10 mouse cellular contexts compared by ENCODE assay signal in the genomic region with DNA sequence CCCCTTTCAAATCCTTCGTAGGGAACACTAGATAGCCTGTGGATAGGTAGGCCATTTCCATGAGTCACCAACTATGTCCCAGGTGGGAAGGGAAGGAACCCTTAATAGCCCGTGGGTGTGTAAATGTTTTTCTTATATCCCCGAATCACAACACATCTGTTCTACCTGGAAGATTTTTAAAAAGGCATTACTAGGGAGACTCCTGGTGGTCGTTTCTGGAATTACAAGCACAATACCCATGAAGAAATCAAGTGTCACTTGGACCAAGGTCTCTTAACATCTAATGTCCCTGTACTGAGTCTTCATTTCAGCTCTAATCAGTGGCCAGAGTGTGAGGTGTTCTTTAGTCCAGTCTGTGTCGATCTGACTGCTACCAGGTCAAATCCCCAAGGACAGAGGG. TPM values are rescaled to one million over a fixed set of nuclear protein-coding genes. Genes with fewer than 3 reads are reported as not detected.
A peak's percentile ranks its signal among the peaks of the same experiment; 100 is the strongest.
DNase-seq lines count a peak whose midpoint lies in the region; ATAC-seq and TF ChIP-seq lines count a peak whose summit lies in the region.
"Had no signal": no experiment of that assay in that cellular context is flagged by ENCODE, and none has a peak within 500 bp of the region (broad histone marks: within the 10 kb centered on the region; RNA-seq: fewer than 3 reads in every experiment).

No protein-coding gene starts in this region.

- TF ChIP-seq CTCF in forebrain, postnatal 0 days (IDR thresholded peaks at IDR 0.05; ENCODE audit: low read depth): peak; percentile 64
- TF ChIP-seq CTCF in liver, postnatal 0 days (IDR thresholded peaks at IDR 0.05; ENCODE audit: low read depth): peak; percentile 67

- H3K36me3 ChIP-seq in forebrain, postnatal 0 days (ENCODE audit: insufficient read depth): peaks cover 24% of the 10 kb centered on the region
- peaks cover 9% of the 10 kb centered on the region; the same call in 1 of the 2 replicates for H3K36me3 ChIP-seq in forebrain, embryonic 16.5 days (ENCODE audit: control insufficient read depth, insufficient read depth)
- H3K36me3 ChIP-seq in liver, postnatal 0 days (replicated peaks; ENCODE audit: insufficient read depth, low read length): no peaks in the 10 kb centered on the region

- no peaks in the 10 kb centered on the region for H3K9me3 ChIP-seq in forebrain, postnatal 0 days (ENCODE audit: low read length)
- H3K9me3 ChIP-seq in forebrain, embryonic 16.5 days (ENCODE audit: control insufficient read depth, low read length): no peaks in the 10 kb centered on the region
- H3K9me3 ChIP-seq in liver, postnatal 0 days (ENCODE audit: low read length): no peaks in the 10 kb centered on the region
- H3K9me3 ChIP-seq: neural tube, embryonic 12.5 days had no signal

- 50% methylated on average over 5 of the region's 5 CpGs for WGBS in forebrain, postnatal 0 days
- 47% methylated on average over 5 of the region's 5 CpGs for WGBS in forebrain, embryonic 16.5 days
- WGBS in liver, postnatal 0 days (ENCODE audit: insufficient replicate concordance): 30% methylated on average over 5 of the region's 5 CpGs

- no peak overlapping the region for H3K9ac ChIP-seq in forebrain, postnatal 0 days
- H3K9ac ChIP-seq in forebrain, embryonic 16.5 days (replicated peaks; ENCODE audit: low read depth, low read length): no peak overlapping the region
- H3K9ac ChIP-seq in liver, postnatal 0 days (replicated peaks): no peak overlapping the region
- H3K9ac ChIP-seq: neural tube, embryonic 12.5 days had no signal

- peak; percentile 48 for DNase-seq in forebrain, postnatal 0 days
- DNase-seq in liver, postnatal 0 days: no peak
- no peak for DNase-seq in liver
- DNase-seq in cerebellum, postnatal 14 days: peak; percentile 55 to 60
- DNase-seq in retina, embryonic 14.5 days (ENCODE audit: low spot score): peak; percentile 46
- no peak for DNase-seq in testis, postnatal 14 days (ENCODE audit: low spot score)

- no peaks in the 10 kb centered on the region for H3K27me3 ChIP-seq in forebrain, postnatal 0 days (ENCODE audit: insufficient read depth, low read length)
- H3K27me3 ChIP-seq in forebrain, embryonic 16.5 days (replicated peaks; ENCODE audit: control insufficient read depth, insufficient read depth, low read length): no peaks in the 10 kb centered on the region
- no peaks in the 10 kb centered on the region for H3K27me3 ChIP-seq in liver, postnatal 0 days (ENCODE audit: insufficient read depth, low read length)
- H3K27me3 ChIP-seq: neural tube, embryonic 12.5 days had no signal

- H3K27ac ChIP-seq in forebrain, postnatal 0 days (ENCODE audit: low read depth, low read length): no peak overlapping the region
- H3K27ac ChIP-seq in forebrain, embryonic 16.5 days (ENCODE audit: low read length): no peak overlapping the region
- H3K27ac ChIP-seq in liver, postnatal 0 days (ENCODE audit: low read depth): no peak overlapping the region
- H3K27ac ChIP-seq: neural tube, embryonic 12.5 days had no signal

- TF ChIP-seq EP300 in liver, postnatal 0 days (IDR thresholded peaks at IDR 0.05; ENCODE audit: low read depth): no peak

- H3K4me1 ChIP-seq in forebrain, postnatal 0 days (ENCODE audit: insufficient read depth): no peaks in the 10 kb centered on the region
- H3K4me1 ChIP-seq in forebrain, embryonic 16.5 days (replicated peaks; ENCODE audit: control insufficient read depth, insufficient read depth, low read length): no peaks in the 10 kb centered on the region
- no peaks in the 10 kb centered on the region for H3K4me1 ChIP-seq in liver, postnatal 0 days (ENCODE audit: insufficient read depth)

- no peak for ATAC-seq in forebrain, postnatal 0 days
- ATAC-seq in forebrain, embryonic 16.5 days: no peak
- no peak for ATAC-seq in liver, postnatal 0 days
- no peak for ATAC-seq in inflammation-experienced regulatory T-cells, adult 6 months

- H3K4me2 ChIP-seq in forebrain, postnatal 0 days (ENCODE audit: low read depth): no peak overlapping the region
- no peak overlapping the region for H3K4me2 ChIP-seq in forebrain, embryonic 16.5 days (ENCODE audit: low read length)
- no peak overlapping the region for H3K4me2 ChIP-seq in liver, postnatal 0 days (ENCODE audit: low read depth, low read length)
- H3K4me2 ChIP-seq: neural tube, embryonic 12.5 days had no signal

- H3K4me3 ChIP-seq in forebrain, postnatal 0 days (ENCODE audit: low read depth, low read length): no peak overlapping the region
- no peak overlapping the region for H3K4me3 ChIP-seq in forebrain, embryonic 16.5 days (replicated peaks; ENCODE audit: low read length)
- H3K4me3 ChIP-seq in liver, postnatal 0 days (ENCODE audit: low read depth, low read length): no peak overlapping the region
- H3K4me3 ChIP-seq: erythroblast, embryonic 14.5 days; neural tube, embryonic 12.5 days had no signal

RNA-seq across cellular contexts. Expression of a gene that starts 60.0 kb away (rescaled TPM):
- 3.5 and 5.7 TPM in 2 replicates for total RNA-seq in forebrain, postnatal 0 days (2014; rRNA removed)
- 6.1 and 7.4 TPM in 2 replicates for polyA plus RNA-seq in forebrain, postnatal 0 days (2015; fragmentation: Nextera tagmentation; extraction: Ambion mirVana)
- polyA plus RNA-seq in forebrain, embryonic 16.5 days (2015; fragmentation: Nextera tagmentation; extraction: Ambion mirVana): 6.5 and 8.6 TPM in 2 replicates
- 13.7 and 15.7 TPM in 2 replicates for polyA plus RNA-seq in liver, postnatal 0 days (2015; fragmentation: Nextera tagmentation; extraction: Ambion mirVana)
- 1 to 10 TPM in 1 of 3 experiments, under 1 TPM in 2; 0.17 to 1.4 (median 0.50) TPM for polyA plus RNA-seq in inflammation-experienced regulatory T-cells, adult 6 months (2017; shearing (Covaris generic))

Comparison
In these comparisons a context has a peak if more than half of its experiments do, and no peak if none do; other contexts are left out.
1. DNase-seq: peak in forebrain, postnatal 0 days (single experiment), cerebellum, postnatal 14 days (2 of 2) and retina, embryonic 14.5 days (single experiment); none in liver, postnatal 0 days (single experiment), liver (single experiment) and testis, postnatal 14 days (single experiment).